Mouse (Mus musculus) E14TG2a.4 (cell line): ENCODE results near the gene Ripk1.

ENCODE experiments used
- CTCF ChIP-seq: conservative IDR thresholded peaks from 2 replicates; pipeline ENCODE4 v1.5.1; 2014; ENCODE audit warnings: low read length
- NANOG ChIP-seq: IDR thresholded peaks from 2 replicates; pipeline ENCODE4 v1.6.1; 2014; ENCODE audit warnings: borderline replicate concordance, low read length, mixed read lengths
- POU5F1 ChIP-seq: IDR thresholded peaks from 2 replicates; pipeline ENCODE4 v1.6.1; 2014; ENCODE audit warnings: low read length, borderline replicate concordance

GRCm38 (mm10) chr13:34081926-34082325, 79.8 kb downstream of the Ripk1 start:
- TF ChIP-seq CTCF (no peak), NANOG (no peak), POU5F1 (no peak)
